Mouse (Mus musculus): ENCODE measurements around the gene Nhlrc3. TPM values are rescaled to one million over a fixed set of nuclear protein-coding genes. Genes with fewer than 3 reads are reported as not detected.

The Nhlrc3 gene
- polyA plus RNA-seq, 1 experiment: 13.1 TPM

DNA sequence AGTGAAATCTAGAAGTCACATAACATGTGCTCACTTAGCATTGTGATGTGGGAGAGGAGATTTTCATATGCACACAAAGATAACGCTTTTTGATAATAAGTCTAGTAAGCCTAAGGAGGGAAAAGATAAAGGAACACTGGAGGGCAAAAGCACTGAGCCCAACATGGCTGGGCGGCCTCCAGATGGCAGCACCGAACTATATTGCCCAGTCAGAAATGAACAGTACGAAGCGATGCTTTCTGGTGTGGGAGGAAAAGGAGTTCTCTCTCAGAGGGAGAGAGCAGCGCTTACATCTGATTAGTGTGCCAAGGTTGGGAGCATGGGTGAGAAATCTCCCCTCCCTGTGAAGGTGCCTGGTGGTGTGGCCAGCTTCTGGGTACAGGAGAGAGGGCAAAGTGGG, 12.8 kb upstream of the Nhlrc3 start:
- H3K4me3 ChIP-seq (replicated peaks; ENCODE audit: extremely low read depth, low read depth, low read length): no peak overlapping the region
- 43% methylated on average over 6 of the region's 6 CpGs for WGBS
- TF ChIP-seq CTCF (IDR thresholded peaks at IDR 0.05; ENCODE audit: insufficient read depth, low read length) (peak; percentile 65), POLR2A (IDR thresholded peaks at IDR 0.05; ENCODE audit: borderline replicate concordance, extremely low read depth, low read depth, low read length) (no peak)
- no peak for DNase-seq
- no peaks in the 10 kb centered on the region for H3K4me1 ChIP-seq (ENCODE audit: control insufficient read depth, insufficient read depth, low read length)

DNA sequence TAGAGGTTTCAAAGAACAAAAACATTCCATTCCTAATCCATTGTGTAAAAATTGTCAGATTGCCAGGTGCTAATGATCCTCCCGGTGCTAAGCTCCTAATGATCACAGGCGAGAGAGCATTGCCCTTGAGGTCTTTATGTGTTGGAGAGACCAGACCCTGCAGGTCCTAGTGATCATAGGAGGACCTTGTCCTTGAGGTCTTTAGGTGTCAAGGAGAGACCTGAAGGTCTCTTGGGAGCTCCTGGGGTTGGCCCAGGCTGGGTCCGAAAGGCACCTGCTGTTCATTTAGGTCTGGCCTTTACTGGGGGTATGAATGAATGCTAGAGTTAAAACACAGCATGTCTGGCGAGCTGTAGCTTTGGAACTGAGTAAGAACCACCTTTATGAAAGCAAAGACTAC, 11.0 kb upstream of the Nhlrc3 start:
- 0 out of 2 replicates have a peak, but pooled peaks cover 1% of the 10 kb centered on the region for H3K4me1 ChIP-seq (ENCODE audit: control insufficient read depth, insufficient read depth, low read length)
- no peak overlapping the region for H3K4me3 ChIP-seq (replicated peaks; ENCODE audit: extremely low read depth, low read depth, low read length)
- 59% methylated on average over 4 of the region's 4 CpGs for WGBS
- no peak for TF ChIP-seq POLR2A (IDR thresholded peaks at IDR 0.05; ENCODE audit: borderline replicate concordance, extremely low read depth, low read depth, low read length)
- no peak for TF ChIP-seq CTCF (IDR thresholded peaks at IDR 0.05; ENCODE audit: insufficient read depth, low read length)
- no peak for DNase-seq

DNA sequence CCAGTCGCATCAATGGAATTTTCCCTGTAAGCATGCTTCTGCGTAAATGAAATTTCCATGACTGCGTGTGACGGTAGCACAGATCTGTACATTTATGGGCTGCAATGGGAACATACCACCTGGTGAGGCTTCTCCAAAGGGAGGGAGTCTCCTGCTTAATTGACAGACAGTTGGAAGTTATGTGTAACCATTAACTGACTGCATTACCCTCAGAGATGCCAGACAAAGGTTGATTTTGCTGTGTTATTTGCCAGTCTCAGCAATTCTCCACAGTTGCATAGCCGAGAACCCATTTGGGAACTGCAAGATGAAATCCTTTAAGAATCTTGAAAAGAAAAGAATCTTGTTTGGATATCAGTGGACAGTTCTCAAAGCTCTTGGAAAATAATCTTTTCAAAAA, 8.9 kb upstream of the Nhlrc3 start:
- Histone ChIP-seq H3K4me3 (replicated peaks; ENCODE audit: extremely low read depth, low read depth, low read length) (no peak overlapping the region), H3K4me1 (ENCODE audit: control insufficient read depth, insufficient read depth, low read length) (peaks cover 4% of the 10 kb centered on the region; the same call in 1 of the 2 replicates)
- DNase-seq: no peak
- TF ChIP-seq CTCF (IDR thresholded peaks at IDR 0.05; ENCODE audit: insufficient read depth, low read length): no peak
- TF ChIP-seq POLR2A (IDR thresholded peaks at IDR 0.05; ENCODE audit: borderline replicate concordance, extremely low read depth, low read depth, low read length): no peak
- WGBS: 96% methylated on average over 5 of the region's 5 CpGs

DNA sequence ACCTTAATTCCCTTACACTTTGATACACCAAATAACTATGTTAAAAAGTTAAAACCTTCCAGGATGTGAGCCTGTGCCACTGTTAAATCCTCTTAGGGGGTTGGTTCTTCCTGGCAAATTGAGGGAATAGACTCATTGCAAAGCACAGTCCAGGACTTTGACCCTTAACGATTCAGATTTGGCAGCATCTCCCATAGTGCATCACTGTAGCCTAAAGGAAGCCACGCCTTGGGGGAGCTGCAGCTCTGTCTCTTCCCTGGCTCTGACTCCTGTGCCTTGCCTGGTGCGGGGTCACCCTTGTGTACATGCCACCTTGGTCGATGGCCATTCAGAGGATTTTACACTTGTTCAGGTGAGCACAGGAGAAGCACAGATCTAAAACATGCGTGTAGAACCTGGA, 6.5 kb upstream of the Nhlrc3 start:
- 78% methylated on average over 5 of the region's 5 CpGs for WGBS
- no peak for TF ChIP-seq POLR2A (IDR thresholded peaks at IDR 0.05; ENCODE audit: borderline replicate concordance, extremely low read depth, low read depth, low read length)
- H3K4me1 ChIP-seq (ENCODE audit: control insufficient read depth, insufficient read depth, low read length): peaks cover 12% of the 10 kb centered on the region
- H3K4me3 ChIP-seq (replicated peaks; ENCODE audit: extremely low read depth, low read depth, low read length): no peak overlapping the region
- DNase-seq: no peak

DNA sequence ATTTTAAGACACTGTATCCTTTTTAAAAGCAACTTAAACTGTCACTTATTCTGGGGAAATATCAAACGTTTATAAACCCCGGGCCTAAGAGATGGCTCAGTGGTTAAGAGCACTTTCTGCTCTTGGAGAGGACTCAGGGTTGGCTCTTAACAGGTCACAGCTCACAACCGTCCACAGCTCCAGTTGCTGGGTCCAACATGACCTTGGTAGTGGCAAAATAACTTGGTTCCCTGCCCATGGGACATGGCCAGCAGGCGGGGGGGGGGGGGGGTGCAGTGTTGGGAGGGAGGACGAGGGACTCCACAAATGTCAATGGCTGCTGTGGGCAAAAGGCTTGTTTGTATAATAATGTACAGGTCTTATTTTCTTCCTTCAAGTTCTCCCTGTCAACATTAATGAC, 4.2 kb upstream of the Nhlrc3 start:
- WGBS: 41% methylated on average over 5 of the region's 5 CpGs
- Histone ChIP-seq H3K4me1 (ENCODE audit: control insufficient read depth, insufficient read depth, low read length) (peaks cover 12% of the 10 kb centered on the region), H3K4me3 (replicated peaks; ENCODE audit: extremely low read depth, low read depth, low read length) (no peak overlapping the region)
- no peak for DNase-seq
- no peak for TF ChIP-seq POLR2A (IDR thresholded peaks at IDR 0.05; ENCODE audit: borderline replicate concordance, extremely low read depth, low read depth, low read length)
- TF ChIP-seq CTCF (IDR thresholded peaks at IDR 0.05; ENCODE audit: insufficient read depth, low read length): no peak

DNA sequence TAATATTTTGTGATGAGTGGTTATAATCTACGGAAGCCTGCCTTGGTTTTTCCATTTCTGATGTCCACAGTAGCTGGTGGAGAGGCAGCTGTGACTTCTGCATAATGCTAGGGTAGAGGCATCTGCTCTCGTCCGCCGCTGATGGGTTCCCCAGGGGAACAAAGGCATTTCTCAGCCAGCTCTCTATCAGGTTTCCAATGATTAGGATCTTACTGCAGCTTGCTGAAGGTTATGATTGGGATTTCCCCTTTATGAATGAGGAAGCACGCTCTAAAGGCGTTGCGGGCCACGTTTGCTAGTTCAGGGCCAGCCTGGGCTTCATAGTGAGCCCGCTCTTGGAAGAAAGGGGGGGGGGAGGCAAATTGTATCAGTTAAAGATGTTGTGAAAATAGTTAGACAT, 3.3 kb upstream of the Nhlrc3 start:
- TF ChIP-seq POLR2A (IDR thresholded peaks at IDR 0.05; ENCODE audit: borderline replicate concordance, extremely low read depth, low read depth, low read length): no peak
- TF ChIP-seq CTCF (IDR thresholded peaks at IDR 0.05; ENCODE audit: insufficient read depth, low read length): no peak
- Histone ChIP-seq H3K4me1 (ENCODE audit: control insufficient read depth, insufficient read depth, low read length) (peaks cover 12% of the 10 kb centered on the region), H3K4me3 (replicated peaks; ENCODE audit: extremely low read depth, low read depth, low read length) (no peak overlapping the region)
- DNase-seq: no peak
- 54% methylated on average over 9 of the region's 9 CpGs for WGBS

DNA sequence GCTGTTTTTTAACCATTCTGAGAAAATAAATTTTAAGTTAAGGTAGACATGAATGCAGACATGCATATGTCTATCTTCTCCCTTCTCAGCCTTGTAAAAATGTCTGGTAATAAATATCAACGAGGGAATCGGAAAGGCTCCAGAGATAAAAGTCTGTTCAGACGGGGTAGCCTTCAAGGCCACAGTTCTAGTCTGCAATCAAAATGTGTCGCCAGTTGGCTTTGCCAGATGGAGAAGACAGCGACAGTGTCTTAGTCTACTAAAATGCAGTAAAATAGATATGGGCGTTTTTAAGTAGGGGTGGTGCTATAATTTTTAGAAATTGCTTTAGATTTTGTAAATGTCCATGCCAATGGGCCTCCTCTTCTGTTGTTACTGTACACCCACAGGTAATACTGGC, 2.2 kb upstream of the Nhlrc3 start:
- no peak for TF ChIP-seq POLR2A (IDR thresholded peaks at IDR 0.05; ENCODE audit: borderline replicate concordance, extremely low read depth, low read depth, low read length)
- no peak for TF ChIP-seq CTCF (IDR thresholded peaks at IDR 0.05; ENCODE audit: insufficient read depth, low read length)
- no peak for DNase-seq
- Histone ChIP-seq H3K4me3 (replicated peaks; ENCODE audit: extremely low read depth, low read depth, low read length) (no peak overlapping the region), H3K4me1 (ENCODE audit: control insufficient read depth, insufficient read depth, low read length) (peaks cover 12% of the 10 kb centered on the region)
- WGBS: 22% methylated on average over 6 of the region's 6 CpGs

DNA sequence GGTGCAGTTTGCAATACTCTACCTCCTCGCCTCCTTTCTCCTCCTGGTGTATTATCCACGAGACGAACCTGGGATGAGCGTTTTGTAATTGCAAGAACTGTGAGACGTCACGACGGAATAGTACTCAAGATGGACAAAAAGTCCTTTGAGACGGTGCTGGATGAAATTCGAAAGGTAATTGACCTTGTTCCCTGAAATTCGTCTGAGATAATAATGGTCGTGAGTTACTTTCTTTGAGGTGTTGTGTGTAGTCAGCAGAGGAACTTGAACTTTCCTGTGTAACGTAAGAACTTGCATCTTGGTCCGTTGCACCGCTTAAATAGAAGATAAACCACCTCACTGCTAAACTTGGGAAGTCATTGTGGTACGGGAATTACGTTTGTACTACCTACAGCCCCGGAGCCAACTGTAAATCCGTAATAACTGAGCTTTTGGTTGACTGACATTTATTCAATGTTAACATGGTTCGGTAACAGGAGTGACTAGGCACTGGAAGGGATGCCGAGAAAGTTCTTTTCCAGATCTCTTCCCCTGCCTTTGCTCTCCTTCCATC, 1.1 kb upstream of the Nhlrc3 start:
- peaks cover 11% of the 10 kb centered on the region for H3K4me1 ChIP-seq (ENCODE audit: control insufficient read depth, insufficient read depth, low read length)
- TF ChIP-seq POLR2A (IDR thresholded peaks at IDR 0.05; ENCODE audit: borderline replicate concordance, extremely low read depth, low read depth, low read length) (no peak), CTCF (IDR thresholded peaks at IDR 0.05; ENCODE audit: insufficient read depth, low read length) (no peak)
- peak overlapping the region; percentile 70 for H3K4me3 ChIP-seq (replicated peaks; ENCODE audit: extremely low read depth, low read depth, low read length)
- no peak for DNase-seq
- WGBS: under 1% methylated on average over 20 of the region's 20 CpGs

DNA sequence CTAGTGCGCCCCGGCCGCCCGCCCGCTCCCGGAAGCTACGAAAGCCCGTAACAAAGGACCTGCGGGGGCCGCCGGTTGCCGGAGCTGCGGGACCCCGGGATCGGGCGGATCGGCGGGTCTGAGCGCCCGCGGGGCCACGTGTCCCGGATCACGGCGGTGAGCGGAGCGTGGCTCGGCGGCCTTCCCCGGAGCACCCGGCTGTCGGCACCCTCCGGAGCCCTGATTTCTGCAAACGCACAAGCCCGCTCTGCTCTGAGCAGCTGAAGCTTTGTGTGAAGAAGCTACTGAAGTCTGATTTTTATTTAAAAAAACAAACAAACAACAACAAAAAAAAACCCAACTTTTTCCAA, 608 bp upstream of the Nhlrc3 start:
- DNase-seq: no peak
- peaks cover 8% of the 10 kb centered on the region for H3K4me1 ChIP-seq (ENCODE audit: control insufficient read depth, insufficient read depth, low read length)
- WGBS: under 1% methylated on average over 35 of the region's 35 CpGs

DNA sequence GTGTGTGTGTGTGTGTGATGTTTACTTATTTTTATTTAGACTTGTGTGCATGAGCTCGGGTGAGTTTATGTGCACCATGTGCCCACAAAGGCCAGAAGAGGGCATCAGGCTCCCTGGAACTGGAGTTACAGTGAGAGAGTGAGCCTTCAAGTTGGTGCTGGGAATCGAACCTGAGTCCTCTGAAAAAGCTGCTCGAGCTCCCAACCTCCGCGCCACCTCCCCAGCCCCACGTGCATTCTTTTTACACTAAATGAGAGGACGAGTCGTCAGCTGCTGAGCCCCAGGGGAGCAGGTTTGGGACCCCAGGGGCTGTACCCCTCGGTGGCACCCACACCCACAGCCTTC, 459 bp downstream of the Nhlrc3 start:
- H3K4me1 ChIP-seq (ENCODE audit: control insufficient read depth, insufficient read depth, low read length): peaks cover 8% of the 10 kb centered on the region
- 3% methylated on average over 9 of the region's 9 CpGs for WGBS
- peak overlapping the region; percentile 95 for H3K4me3 ChIP-seq (replicated peaks; ENCODE audit: extremely low read depth, low read depth, low read length)
- TF ChIP-seq POLR2A (IDR thresholded peaks at IDR 0.05; ENCODE audit: borderline replicate concordance, extremely low read depth, low read depth, low read length): no peak
- TF ChIP-seq CTCF (IDR thresholded peaks at IDR 0.05; ENCODE audit: insufficient read depth, low read length): no peak
- DNase-seq: no peak

More for the DNA sequence above, 608 bp upstream of the Nhlrc3 start:
- no peak for TF ChIP-seq CTCF (IDR thresholded peaks at IDR 0.05; ENCODE audit: insufficient read depth, low read length)
- 0 out of 2 replicates have a peak, but pooled peaks have one; percentile 47 for TF ChIP-seq POLR2A (IDR thresholded peaks at IDR 0.05; ENCODE audit: borderline replicate concordance, extremely low read depth, low read depth, low read length)
- H3K4me3 ChIP-seq (replicated peaks; ENCODE audit: extremely low read depth, low read depth, low read length): peak overlapping the region; percentile 70
